Mouse (Mus musculus): ENCODE data around the gene Tnfrsf25. TPM values are rescaled to one million over a fixed set of nuclear protein-coding genes. Genes with fewer than 3 reads are reported as not detected.
A peak's percentile ranks its signal among the peaks of the same experiment; 100 is the strongest.

Gene Tnfrsf25
- polyA plus RNA-seq, 1 experiment from 2014 or later, result 0.95 TPM

- peaks cover 20% of the 10 kb centered on the region for H3K27me3 ChIP-seq (ENCODE audit: control insufficient read depth, insufficient read depth, low read length)
- 86% methylated on average over 4 of the region's 4 CpGs for WGBS
- H3K4me3 ChIP-seq (replicated peaks; ENCODE audit: low read length), result no peak overlapping the region
- DNase-seq (ENCODE audit: low spot score) (no peak), ATAC-seq (ENCODE audit: low FRiP score) (no peak)
- H3K4me1 ChIP-seq (replicated peaks; ENCODE audit: control insufficient read depth, insufficient read depth, low read length), result peaks cover 14% of the 10 kb centered on the region
- H3K9me3 ChIP-seq (ENCODE audit: control insufficient read depth, low read length), result no peaks in the 10 kb centered on the region
- H3K4me2 ChIP-seq (replicated peaks), result no peak overlapping the region
- H3K9ac ChIP-seq, result no peak overlapping the region
- H3K27ac ChIP-seq, result no peak overlapping the region
- H3K36me3 ChIP-seq (replicated peaks; ENCODE audit: control insufficient read depth, insufficient read depth), result peaks cover 27% of the 10 kb centered on the region
Observed at GRCm38 (mm10) chr4:152110689-152111088, 5.0 kb upstream of the Tnfrsf25 start.

GRCm38 (mm10) chr4:152112329-152112728 is 3.4 kb upstream of the Tnfrsf25 start:
- Histone ChIP-seq H3K4me3 (replicated peaks; ENCODE audit: low read length) (no peak overlapping the region), H3K9me3 (ENCODE audit: control insufficient read depth, low read length) (no peaks in the 10 kb centered on the region), H3K4me2 (replicated peaks) (no peak overlapping the region), H3K27ac (no peak overlapping the region), H3K36me3 (replicated peaks; ENCODE audit: control insufficient read depth, insufficient read depth) (peaks cover 23% of the 10 kb centered on the region), H3K9ac (no peak overlapping the region), H3K27me3 (ENCODE audit: control insufficient read depth, insufficient read depth, low read length) (peaks cover 37% of the 10 kb centered on the region), H3K4me1 (replicated peaks; ENCODE audit: control insufficient read depth, insufficient read depth, low read length) (peaks cover 14% of the 10 kb centered on the region)
- ATAC-seq (ENCODE audit: low FRiP score) (no peak), DNase-seq (ENCODE audit: low spot score) (no peak)
- WGBS, result 82% methylated on average over 9 of the region's 9 CpGs

GRCm38 (mm10) chr4:152114080-152114479 is 1.7 kb upstream of the Tnfrsf25 start:
- H3K27ac ChIP-seq, result no peak overlapping the region
- WGBS, result 53% methylated on average over 16 of the region's 16 CpGs
- H3K4me3 ChIP-seq (replicated peaks; ENCODE audit: low read length), result no peak overlapping the region
- DNase-seq (ENCODE audit: low spot score) (no peak), ATAC-seq (ENCODE audit: low FRiP score) (no peak)
- peaks cover under 1% of the 10 kb centered on the region; the same call in 1 of the 2 replicates for H3K4me1 ChIP-seq (replicated peaks; ENCODE audit: control insufficient read depth, insufficient read depth, low read length)
- H3K36me3 ChIP-seq (replicated peaks; ENCODE audit: control insufficient read depth, insufficient read depth), result peaks cover 23% of the 10 kb centered on the region
- H3K9ac ChIP-seq, result no peak overlapping the region
- no peaks in the 10 kb centered on the region for H3K9me3 ChIP-seq (ENCODE audit: control insufficient read depth, low read length)
- H3K27me3 ChIP-seq (ENCODE audit: control insufficient read depth, insufficient read depth, low read length), result peaks cover 54% of the 10 kb centered on the region
- H3K4me2 ChIP-seq (replicated peaks), result no peak overlapping the region

GRCm38 (mm10) chr4:152117538-152117937 is 1.8 kb downstream of the Tnfrsf25 start:
- 0 out of 2 replicates have a peak, but pooled peaks cover 3% of the 10 kb centered on the region for H3K36me3 ChIP-seq (replicated peaks; ENCODE audit: control insufficient read depth, insufficient read depth)
- WGBS, result 69% methylated on average over 9 of the region's 9 CpGs
- no peak overlapping the region for H3K9ac ChIP-seq
- no peaks in the 10 kb centered on the region for H3K9me3 ChIP-seq (ENCODE audit: control insufficient read depth, low read length)
- H3K4me1 ChIP-seq (replicated peaks; ENCODE audit: control insufficient read depth, insufficient read depth, low read length), result peaks cover 4% of the 10 kb centered on the region; the same call in 1 of the 2 replicates
- H3K27ac ChIP-seq, result no peak overlapping the region
- ATAC-seq (ENCODE audit: low FRiP score) (no peak), DNase-seq (ENCODE audit: low spot score) (no peak)
- no peak overlapping the region for H3K4me3 ChIP-seq (replicated peaks; ENCODE audit: low read length)
- H3K4me2 ChIP-seq (replicated peaks), result no peak overlapping the region
- H3K27me3 ChIP-seq (ENCODE audit: control insufficient read depth, insufficient read depth, low read length), result peaks cover 87% of the 10 kb centered on the region

GRCm38 (mm10) chr4:152119396-152120292 is 3.9 kb downstream of the Tnfrsf25 start:
- DNase-seq (ENCODE audit: low spot score) (peak; percentile 67), ATAC-seq (ENCODE audit: low FRiP score) (no peak)
- Histone ChIP-seq H3K9me3 (ENCODE audit: control insufficient read depth, low read length) (no peaks in the 10 kb centered on the region), H3K36me3 (replicated peaks; ENCODE audit: control insufficient read depth, insufficient read depth) (no peaks in the 10 kb centered on the region), H3K9ac (no peak overlapping the region), H3K4me1 (replicated peaks; ENCODE audit: control insufficient read depth, insufficient read depth, low read length) (peaks cover 4% of the 10 kb centered on the region; the same call in 1 of the 2 replicates), H3K4me2 (replicated peaks) (peak overlapping the region; percentile 17), H3K4me3 (replicated peaks; ENCODE audit: low read length) (no peak overlapping the region), H3K27ac (no peak overlapping the region), H3K27me3 (ENCODE audit: control insufficient read depth, insufficient read depth, low read length) (peaks cover 99% of the 10 kb centered on the region)
- 3% methylated on average over 39 of the region's 39 CpGs for WGBS

- no peak for ATAC-seq (ENCODE audit: low FRiP score)
- Histone ChIP-seq H3K27me3 (ENCODE audit: control insufficient read depth, insufficient read depth, low read length) (peaks cover 99% of the 10 kb centered on the region), H3K36me3 (replicated peaks; ENCODE audit: control insufficient read depth, insufficient read depth) (no peaks in the 10 kb centered on the region), H3K4me3 (replicated peaks; ENCODE audit: low read length) (no peak overlapping the region), H3K4me2 (replicated peaks) (peak overlapping the region; percentile 3; the same call in 1 of the 2 replicates), H3K4me1 (replicated peaks; ENCODE audit: control insufficient read depth, insufficient read depth, low read length) (peaks cover 4% of the 10 kb centered on the region; the same call in 1 of the 2 replicates), H3K27ac (no peak overlapping the region), H3K9ac (no peak overlapping the region), H3K9me3 (ENCODE audit: control insufficient read depth, low read length) (no peaks in the 10 kb centered on the region)
- under 1% methylated on average over 31 of the region's 31 CpGs for WGBS
- DNase-seq (ENCODE audit: low spot score), result no peak
Observed at GRCm38 (mm10) chr4:152120311-152121182, 4.8 kb downstream of the Tnfrsf25 start.

- DNase-seq (ENCODE audit: low spot score) (no peak), ATAC-seq (ENCODE audit: low FRiP score) (no peak)
- Histone ChIP-seq H3K36me3 (replicated peaks; ENCODE audit: control insufficient read depth, insufficient read depth) (no peaks in the 10 kb centered on the region), H3K4me2 (replicated peaks) (peak overlapping the region; percentile 3; the same call in 1 of the 2 replicates), H3K4me3 (replicated peaks; ENCODE audit: low read length) (no peak overlapping the region), H3K9ac (no peak overlapping the region), H3K27ac (no peak overlapping the region), H3K4me1 (replicated peaks; ENCODE audit: control insufficient read depth, insufficient read depth, low read length) (peaks cover 10% of the 10 kb centered on the region), H3K27me3 (ENCODE audit: control insufficient read depth, insufficient read depth, low read length) (peaks cover 99% of the 10 kb centered on the region), H3K9me3 (ENCODE audit: control insufficient read depth, low read length) (no peaks in the 10 kb centered on the region)
- WGBS, result under 1% methylated on average over 12 of the region's 12 CpGs
Observed at GRCm38 (mm10) chr4:152121183-152121505, 5.4 kb downstream of the Tnfrsf25 start.

- no peaks in the 10 kb centered on the region for H3K36me3 ChIP-seq (replicated peaks; ENCODE audit: control insufficient read depth, insufficient read depth)
- H3K9me3 ChIP-seq (ENCODE audit: control insufficient read depth, low read length), result no peaks in the 10 kb centered on the region
- H3K27ac ChIP-seq, result no peak overlapping the region
- peaks cover 99% of the 10 kb centered on the region for H3K27me3 ChIP-seq (ENCODE audit: control insufficient read depth, insufficient read depth, low read length)
- no peak overlapping the region for H3K4me2 ChIP-seq (replicated peaks)
- no peak for ATAC-seq (ENCODE audit: low FRiP score)
- H3K9ac ChIP-seq, result no peak overlapping the region
- H3K4me1 ChIP-seq (replicated peaks; ENCODE audit: control insufficient read depth, insufficient read depth, low read length), result peaks cover 17% of the 10 kb centered on the region
- no peak overlapping the region for H3K4me3 ChIP-seq (replicated peaks; ENCODE audit: low read length)
- WGBS, result 12% methylated on average over 13 of the region's 13 CpGs
- no peak for DNase-seq (ENCODE audit: low spot score)
Observed at GRCm38 (mm10) chr4:152124361-152124961, 8.7 kb downstream of the Tnfrsf25 start.

Data from hindbrain, embryonic 14.5 days (tissue).